Mouse (Mus musculus): ENCODE measurements around the gene Nlrc4.

DNA sequence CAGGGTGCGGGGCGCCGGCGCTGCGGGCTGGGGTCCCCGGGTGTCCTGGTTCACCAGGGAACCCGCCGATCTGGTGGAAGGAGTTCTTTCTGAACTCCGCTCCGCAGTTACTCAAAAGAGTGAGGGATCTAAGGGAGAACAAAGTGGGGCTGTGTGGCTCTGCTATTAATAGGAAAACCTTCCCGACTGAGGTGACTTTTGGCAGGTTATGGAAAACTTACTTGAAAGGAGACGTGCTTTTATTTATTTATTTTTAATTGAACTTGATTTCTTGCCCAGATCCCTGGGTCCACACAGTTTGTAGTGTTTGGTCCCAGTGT lies 30.9 kb upstream of the Nlrc4 start:
- TF ChIP-seq EP300 (IDR thresholded peaks at IDR 0.05; ENCODE audit: low read depth): no peak
- TF ChIP-seq CTCF (IDR thresholded peaks at IDR 0.05; ENCODE audit: low read depth): no peak

All from heart, postnatal 0 days (tissue).